Mouse (Mus musculus) ES-E14 (cell line): ENCODE data around the gene Crip2. TPM values are rescaled to one million over a fixed set of nuclear protein-coding genes. Genes with fewer than 3 reads are reported as not detected.

Source experiments
- DNase-seq: peaks from one replicate; pipeline ENCODE4 v3.0.0-alpha.2; 2013; ENCODE audit warnings: low read depth, low spot score
- H3K27ac ChIP-seq: 2 replicates; pipeline ENCODE4 v1.5.1; 2012; ENCODE audit warnings: low read depth, mild to moderate bottlenecking, low read length, moderate library complexity, mixed read lengths; ENCODE audit not compliant: poor library complexity, insufficient read depth, severe bottlenecking
- H3K36me3 ChIP-seq: 2 replicates; pipeline ENCODE4 v1.6.1; 2012; ENCODE audit warnings: mild to moderate bottlenecking, low read length, moderate library complexity, mixed read lengths; ENCODE audit not compliant: control insufficient read depth, poor library complexity, insufficient read depth, severe bottlenecking
- H3K4me1 ChIP-seq, 2 experiments: fragments of 150-350 bp in 1 of 2; sonication (generic) in 1 of 2; 2 replicates each; pipeline ENCODE4 v1.6.1; 2012; ENCODE audit warnings: low read length in 2 of 2, mild to moderate bottlenecking in 1 of 2, mixed read lengths in 1 of 2; ENCODE audit not compliant: control insufficient read depth in 2 of 2, insufficient read depth in 2 of 2, poor library complexity in 1 of 2
- H3K4me3 ChIP-seq, 2 experiments: fragments of 150-350 bp in 1 of 2; sonication (generic) in 1 of 2; 2 replicates each; pipeline ENCODE4 v1.5.1; 2012; ENCODE audit warnings: low read length in 2 of 2, low read depth in 1 of 2, mild to moderate bottlenecking in 1 of 2, mixed read lengths in 1 of 2; ENCODE audit not compliant: insufficient read depth in 1 of 2, poor library complexity in 1 of 2, severe bottlenecking in 1 of 2
- H3K9ac ChIP-seq: 2 replicates; pipeline ENCODE4 v1.6.1; 2012; ENCODE audit warnings: low read depth, mild to moderate bottlenecking, low read length, mixed read lengths; ENCODE audit not compliant: poor library complexity, insufficient read depth, severe bottlenecking
- H3K9me3 ChIP-seq: fragments of 150-350 bp; sonication (generic); 2 replicates; pipeline ENCODE4 v1.6.1; 2012; ENCODE audit warnings: low read depth, mild to moderate bottlenecking, low read length; ENCODE audit not compliant: control insufficient read depth, insufficient read depth
- CHD2 ChIP-seq: IDR thresholded peaks from 2 replicates; pipeline ENCODE4 v1.6.1; 2014; ENCODE audit warnings: mild to moderate bottlenecking, low read depth, low read length, inconsistent platforms
- HCFC1 ChIP-seq: IDR thresholded peaks from 2 replicates; pipeline ENCODE4 v1.6.1; 2012; ENCODE audit warnings: low read length, inconsistent platforms, borderline replicate concordance; ENCODE audit not compliant: insufficient read depth
- MAFK ChIP-seq: IDR thresholded peaks from 2 replicates; pipeline ENCODE4 v1.6.1; 2014; ENCODE audit warnings: mild to moderate bottlenecking, low read depth, low read length, inconsistent platforms; ENCODE audit not compliant: insufficient read depth
- ZC3H11A ChIP-seq: IDR thresholded peaks from 2 replicates; pipeline ENCODE4 v1.6.1; 2012; ENCODE audit warnings: low read depth, mild to moderate bottlenecking, inconsistent platforms, low read length, borderline replicate concordance
- ZNF384 ChIP-seq: IDR thresholded peaks from 2 replicates; pipeline ENCODE4 v1.6.1; 2012; ENCODE audit warnings: low read depth, low read length, inconsistent platforms
- in situ Hi-C, 2 experiments: fragments of 600-800 bp; cut with MboI; formaldehyde crosslinking; loops; one replicate each; pipeline ENCODE4 v1.15.1; 2025; ENCODE audit warnings: low sequenced_read_pairs in 2 of 2, inconsistent platforms in 1 of 2; ENCODE audit not compliant: unreplicated experiment in 2 of 2
- total RNA-seq: library from RNA; depleted of rRNA; stranded (reverse); fragments of 300-350 nt; gene quantifications from 2 replicates; pipeline ENCODE4 v1.2.3, GENCODE M21; 2012; rRNA removed

The Crip2 gene
- total RNA-seq, 1 experiment: 62.2 TPM

GRCm38 (mm10) chr12:113193423-113193822 lies 53.4 kb downstream of the Crip2 start:
- Histone ChIP-seq H3K4me1 (peaks cover 0 to 9% of the 10 kb centered on the region in 2 experiments; a peak in 2 of 4 replicates), H3K27ac (no peak overlapping the region), H3K36me3 (no peaks in the 10 kb centered on the region; the same call in 1 of the 2 replicates), H3K9ac (no peak overlapping the region), H3K9me3 (no peaks in the 10 kb centered on the region), H3K4me3 (no peak overlapping the region)
- DNase-seq: no peak
- in situ Hi-C loops: no loop called here
- TF ChIP-seq ZC3H11A (no peak), HCFC1 (no peak), MAFK (no peak), CHD2 (no peak), ZNF384 (no peak)

Other genes with a start within 250 kb of the Crip2 start
- gene Jag2, start 210.5 kb upstream of the Crip2 start, total RNA-seq: 54.1 and 129 TPM in 2 replicates
- gene Nudt14, start 198.1 kb upstream of the Crip2 start, total RNA-seq: 21.9 and 28.1 TPM in 2 replicates
- 13.4 and 15.2 TPM in 2 replicates for gene Btbd6, start 163.8 kb upstream of the Crip2 start, total RNA-seq
- gene Brf1, start 139.5 kb upstream of the Crip2 start, total RNA-seq: 56.4 and 63.4 TPM in 2 replicates
- 17.2 and 20.7 TPM in 2 replicates for gene Pacs2, start 125.7 kb upstream of the Crip2 start, total RNA-seq
- gene Tex22, start 65.7 kb upstream of the Crip2 start, total RNA-seq: 0.22 and 0.79 TPM in 2 replicates
- gene Mta1, start 42.0 kb upstream of the Crip2 start, total RNA-seq: 30.3 and 49.7 TPM in 2 replicates
- 173 and 210 TPM in 2 replicates for gene Crip1, start 6.1 kb downstream of the Crip2 start, total RNA-seq
- 30.3 and 48.0 TPM in 2 replicates for gene Tedc1, start 16.2 kb downstream of the Crip2 start, total RNA-seq
- 12.5 and 20.3 TPM in 2 replicates for gene Tmem121, start 45.7 kb downstream of the Crip2 start, total RNA-seq